Mouse (Mus musculus): ENCODE measurements at regions not wholly inside any gene's neighbourhood (a gene's known extent, or its start where the extent isn't known, plus 50 kb on each side); places are given as distances from the start of the nearest gene placed in this dataset.

DNA sequence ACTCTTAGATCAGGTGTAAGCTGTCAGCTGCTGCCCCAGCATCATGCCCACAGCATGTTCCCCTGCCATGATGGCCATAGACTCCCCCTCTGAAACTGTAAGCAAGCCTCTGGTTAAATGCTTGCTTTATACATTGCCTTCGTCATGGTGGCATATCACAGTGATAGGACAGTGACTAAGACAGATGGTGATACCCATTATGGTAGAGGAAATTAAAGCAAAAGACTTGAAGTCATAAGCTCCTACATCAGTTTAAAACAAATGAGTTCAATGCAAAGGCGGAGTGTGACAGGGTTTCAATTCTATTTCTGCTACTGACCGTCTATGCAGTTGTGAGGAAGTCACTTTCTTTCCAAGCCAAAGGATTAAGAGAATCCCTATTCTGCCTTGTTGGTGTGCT, 204.9 kb downstream of the Rps15a start:
- TF ChIP-seq CTCF (IDR thresholded peaks at IDR 0.05; ENCODE audit: control insufficient read depth, insufficient read depth, insufficient replicate concordance, low read depth, low read length) = no peak
- TF ChIP-seq POLR2A (IDR thresholded peaks at IDR 0.05; ENCODE audit: control insufficient read depth, low read depth, low read length) = no peak
